Mouse (Mus musculus) megakaryocyte-erythroid progenitor cell, adult 5-6 weeks (primary cell): ENCODE data around the gene Sult2a7. TPM values are rescaled to one million over a fixed set of nuclear protein-coding genes. Genes with fewer than 3 reads are reported as not detected.

Source experiments
- ATAC-seq: replicated peaks from 2 replicates; pipeline ENCODE4 v1.8.0; 2016; ENCODE audit warnings: mild to moderate bottlenecking, inconsistent platforms; ENCODE audit not compliant: severe bottlenecking, poor library complexity, low FRiP score, low TSS enrichment
- total RNA-seq, 2 experiments: library from RNA; stranded (forward) in 1 of 2; stranded (reverse) in 1 of 2; fragments of 200-1000, 215-1000 nt in 1 of 2; fragments of >200 nt in 1 of 2; fragmentation: Nextera tagmentation in 1 of 2; gene quantifications; 2 replicates each; pipeline ENCODE4 v1.2.3; 2014 to 2017

The Sult2a7 gene
- total RNA-seq (2014; fragmentation: Nextera tagmentation) (not detected in 2 replicates), total RNA-seq (2017) (not detected in 2 replicates)

GRCm38 (mm10) chr7:14494130-14494529 lies at the start of gene Sult2a7:
Gene Sult2a7 (minus strand): TSS chr7:14494230.
- ATAC-seq = no peak

GRCm38 (mm10) chr7:14525280-14525679 lies 31.2 kb upstream of the Sult2a7 start:
- ATAC-seq = no peak

- ATAC-seq = no peak
Observed at GRCm38 (mm10) chr7:14522636-14523035, 28.6 kb upstream of the Sult2a7 start.

DNA sequence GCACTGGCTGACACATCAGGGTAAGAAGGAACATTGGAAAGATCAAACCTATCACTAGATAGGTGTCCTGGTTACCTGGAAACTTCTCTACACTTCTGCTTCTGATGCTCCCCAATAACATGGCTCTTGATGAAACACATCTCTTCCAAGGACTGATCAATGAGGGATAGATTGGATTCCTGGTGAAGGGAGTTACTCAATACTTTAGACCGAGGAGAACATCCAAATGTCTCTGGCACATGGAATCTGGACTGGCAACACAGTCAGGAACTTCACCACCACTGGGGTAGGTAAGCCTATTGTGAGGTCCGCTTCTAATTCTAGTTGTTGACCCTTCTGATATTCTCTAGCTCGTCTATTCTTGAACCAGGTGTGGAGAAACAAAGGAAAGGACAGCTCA lies 24.3 kb upstream of the Sult2a7 start:
- no peak for ATAC-seq

GRCm38 (mm10) chr7:14492886-14493285 lies 1.1 kb downstream of the Sult2a7 start:
- ATAC-seq = no peak

DNA sequence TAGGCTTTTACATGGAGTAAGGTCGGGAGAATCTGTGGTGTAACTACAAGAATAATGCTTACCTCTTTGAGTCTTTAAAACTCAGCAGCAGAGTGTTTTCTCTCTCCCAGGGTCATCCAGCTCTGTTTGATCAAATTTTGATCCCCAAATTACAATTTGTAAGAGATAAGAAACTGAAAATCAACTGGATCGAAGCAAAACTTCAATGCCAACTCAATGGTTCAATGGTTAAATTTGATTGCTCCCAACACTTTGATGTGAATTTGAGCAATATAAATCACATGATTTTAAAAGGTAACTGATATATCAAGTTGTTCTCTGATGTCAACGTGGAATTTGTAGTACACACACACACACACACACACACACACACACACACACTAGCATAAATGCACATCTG lies 47.5 kb downstream of the Sult2a7 start, which contains the start of gene Sult2a8:
TSS of gene Sult2a8 (minus strand) at position 236 of the 400 bp plus-strand sequence.
- ATAC-seq = no peak

- no peak for ATAC-seq
Observed at GRCm38 (mm10) chr7:14439581-14439980, 54.4 kb downstream of the Sult2a7 start.

DNA sequence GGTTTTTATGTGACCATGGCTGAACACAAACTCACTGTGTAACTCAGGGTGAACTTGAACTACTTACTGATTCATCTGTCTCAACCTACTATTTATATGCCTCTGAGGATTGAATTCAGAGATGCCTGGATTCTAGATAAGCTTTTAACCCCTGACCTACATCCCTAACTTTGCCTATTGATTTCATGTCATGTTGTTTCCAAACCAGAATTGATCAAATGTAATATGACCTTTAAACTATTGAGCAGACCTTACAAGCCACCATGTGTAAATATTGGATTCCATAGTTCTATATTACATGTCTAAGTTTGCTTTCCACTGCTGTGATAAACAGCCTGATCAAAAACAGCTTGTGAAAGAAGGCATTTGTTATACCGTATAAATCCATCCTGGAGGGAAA lies 55.5 kb downstream of the Sult2a7 start:
- no peak for ATAC-seq

- ATAC-seq = no peak
Observed at GRCm38 (mm10) chr7:14438029-14438428, 56.0 kb downstream of the Sult2a7 start.

Other genes starting within 250 kb of the Sult2a7 start
- gene Sult2a6, start 239.4 kb downstream of the Sult2a7 start, total RNA-seq (2014; fragmentation: Nextera tagmentation) = not detected in 2 replicates
- gene Sult2a6, start 239.4 kb downstream of the Sult2a7 start, total RNA-seq (2017) = not detected in 2 replicates
- not detected in 2 replicates for gene Obox8, start 160.7 kb downstream of the Sult2a7 start, total RNA-seq (2014; fragmentation: Nextera tagmentation)
- gene Obox8, start 160.7 kb downstream of the Sult2a7 start, total RNA-seq (2017) = not detected in 2 replicates
- not detected in 2 replicates for gene Sult2a8, start 47.5 kb downstream of the Sult2a7 start, total RNA-seq (2014; fragmentation: Nextera tagmentation)
- gene Sult2a8, start 47.5 kb downstream of the Sult2a7 start, total RNA-seq (2017) = not detected in 2 replicates
- gene Vmn1r90, start 69.3 kb upstream of the Sult2a7 start, total RNA-seq (2014; fragmentation: Nextera tagmentation) = not detected in 2 replicates
- not detected in 2 replicates for gene Vmn1r90, start 69.3 kb upstream of the Sult2a7 start, total RNA-seq (2017)
- not detected in 2 replicates for gene Obox7, start 165.3 kb upstream of the Sult2a7 start, total RNA-seq (2014; fragmentation: Nextera tagmentation)
- gene Obox7, start 165.3 kb upstream of the Sult2a7 start, total RNA-seq (2017) = not detected in 2 replicates